Mouse (Mus musculus): ENCODE results near the gene Gm20509.
"Not testable (repeated sequence)": the region's sequence is repeated elsewhere in the genome, so short reads cannot be mapped to it uniquely, and the experiment has no call there.

Gene Gm20509

GRCm38 (mm10) chr9:73103159-73103879 is 1.0 kb downstream of the Gm20509 start:
- DNase-seq, result peak; percentile 47

GRCm38 (mm10) chr9:73103880-73104198 is 1.6 kb downstream of the Gm20509 start:
- DNase-seq, result no peak

GRCm38 (mm10) chr9:73105141-73105540 is 2.9 kb downstream of the Gm20509 start:
- DNase-seq, result no peak

GRCm38 (mm10) chr9:73105771-73106170 is 3.5 kb downstream of the Gm20509 start:
- DNase-seq, result no peak

- peak; percentile 79 for DNase-seq
Measured at GRCm38 (mm10) chr9:73112919-73113906, 10.9 kb downstream of the Gm20509 start, which contains the start of gene Rsl24d1. Gene Rsl24d1 (plus strand): TSS chr9:73113426.

DNA sequence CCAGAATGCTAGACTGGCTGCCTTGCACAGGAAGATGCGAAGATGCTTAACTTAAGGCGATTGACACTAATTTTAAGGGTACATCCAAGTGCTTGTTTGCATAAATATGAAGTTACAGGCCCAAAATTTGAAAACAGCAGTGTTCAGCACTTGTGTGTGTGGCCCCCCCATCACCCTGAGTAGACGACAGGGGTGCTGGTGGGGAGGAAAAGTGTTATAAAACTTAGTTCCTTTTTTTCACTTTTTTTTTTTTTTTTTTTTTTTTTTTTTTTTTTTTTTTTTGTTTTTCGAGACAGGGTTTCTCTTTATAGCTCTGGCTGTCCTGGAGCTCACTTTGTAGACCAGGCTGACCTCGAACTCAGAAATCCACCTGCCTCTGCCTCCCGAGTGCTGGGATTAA is 14.4 kb downstream of the Gm20509 start:
- not testable (repeated sequence) for DNase-seq

DNA sequence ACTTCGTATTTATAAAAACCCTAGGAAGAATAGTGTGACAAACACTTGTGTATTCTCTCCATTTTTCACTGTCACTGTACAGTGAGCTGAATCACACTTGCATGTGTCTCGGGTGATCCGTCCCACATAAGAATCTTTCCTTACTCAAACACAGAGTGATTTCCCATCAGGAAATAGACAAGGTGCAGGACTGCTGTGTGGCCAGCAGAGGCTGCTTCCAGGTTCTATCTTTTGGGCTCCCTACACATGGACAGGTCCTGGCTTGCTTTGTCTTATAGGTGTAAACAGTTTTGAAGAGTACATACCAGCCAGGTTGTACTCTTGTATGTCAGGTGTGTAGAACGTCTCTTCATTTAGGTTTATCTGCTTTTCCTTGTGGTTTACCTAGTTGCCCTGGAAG is 15.7 kb downstream of the Gm20509 start:
- DNase-seq, result no peak

DNA sequence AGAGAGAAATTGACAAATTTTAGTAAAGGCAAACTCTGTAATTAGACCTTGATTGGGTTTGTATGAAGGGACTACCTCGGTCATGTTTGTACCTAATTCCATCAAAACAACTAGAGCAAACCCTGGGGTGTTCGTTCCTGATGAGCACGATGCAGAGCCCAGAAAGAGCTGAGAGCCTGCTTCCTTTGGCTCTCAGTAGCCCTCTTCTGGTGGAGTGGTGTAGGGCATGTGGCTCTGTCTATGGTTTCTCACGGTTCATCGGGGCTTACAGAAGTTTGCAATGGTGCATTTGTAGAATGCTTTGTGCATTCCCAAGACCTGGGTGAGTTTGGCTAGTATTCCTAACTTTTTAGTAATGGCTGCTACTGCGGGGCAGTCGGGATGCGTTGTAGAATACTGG is 19.5 kb downstream of the Gm20509 start:
- no peak for DNase-seq

GRCm38 (mm10) chr9:73125043-73125570 is 22.8 kb downstream of the Gm20509 start:
- DNase-seq, result no peak

GRCm38 (mm10) chr9:73127457-73127856 is 25.2 kb downstream of the Gm20509 start:
- no peak for DNase-seq

- no peak for DNase-seq
Measured at GRCm38 (mm10) chr9:73129875-73130274, 27.6 kb downstream of the Gm20509 start.

DNA sequence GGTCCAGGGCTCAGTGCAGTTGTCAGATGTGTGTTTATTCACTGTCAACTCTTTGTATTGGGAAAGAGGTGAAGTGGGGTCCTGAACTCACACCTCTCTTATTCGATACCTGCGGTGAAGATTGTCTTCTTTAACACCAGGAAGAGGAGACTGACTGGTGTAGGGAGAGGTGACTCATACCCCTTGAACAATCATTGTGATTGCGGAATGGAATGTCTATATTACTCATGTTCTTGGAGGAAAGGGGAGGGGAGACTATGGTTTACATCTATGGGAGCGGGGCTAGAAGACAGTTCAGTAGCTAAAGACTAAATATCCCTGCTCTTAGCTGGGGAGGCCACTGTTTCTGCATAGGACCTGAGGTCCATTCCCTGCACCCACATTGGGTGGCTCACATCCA is 28.3 kb downstream of the Gm20509 start:
- no peak for DNase-seq

GRCm38 (mm10) chr9:73137341-73137886 is 35.1 kb downstream of the Gm20509 start:
- DNase-seq, result no peak

DNA sequence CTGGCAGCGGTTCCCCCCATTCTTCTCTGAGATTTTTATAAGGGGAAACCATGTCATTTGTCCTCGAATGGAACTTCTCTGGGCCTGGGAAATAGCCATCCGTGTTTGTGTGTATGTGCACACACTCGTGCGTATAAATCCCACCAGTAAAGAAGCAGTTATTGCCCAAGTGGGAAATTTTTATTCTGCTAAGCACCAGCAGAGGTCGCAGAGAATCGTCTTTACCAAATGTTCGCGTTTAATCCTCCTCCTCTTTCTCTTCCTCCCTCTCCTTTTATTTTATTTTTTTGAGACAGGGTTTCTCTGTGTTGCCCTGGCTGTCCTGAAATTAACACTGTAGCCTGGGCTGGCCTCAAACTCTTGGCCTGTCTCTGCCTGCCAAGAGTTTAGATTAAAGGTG is 52.1 kb downstream of the Gm20509 start:
- no peak for DNase-seq

- DNase-seq, result no peak
Measured at GRCm38 (mm10) chr9:73157968-73158367, 55.7 kb downstream of the Gm20509 start.

DNA sequence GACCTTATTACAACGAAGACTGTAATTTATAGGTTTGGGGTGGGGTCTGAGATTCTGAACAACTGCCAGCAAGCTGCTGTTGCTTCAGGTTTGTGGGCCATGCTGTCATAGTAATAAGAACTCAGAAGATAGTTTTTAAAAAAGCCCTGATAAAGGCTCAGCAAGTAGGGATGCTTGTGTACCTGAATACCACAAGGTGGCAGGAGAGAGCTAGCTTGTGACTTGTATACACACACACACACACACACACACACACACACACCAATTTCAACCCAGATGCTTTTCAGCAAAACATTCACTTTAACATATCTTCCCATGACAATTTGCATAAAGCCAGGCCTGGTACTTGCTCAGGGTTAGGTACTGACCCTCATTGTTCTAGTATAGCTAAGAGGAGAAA is 57.0 kb downstream of the Gm20509 start:
- peak; percentile 36 for DNase-seq

GRCm38 (mm10) chr9:73162571-73163333 is 60.5 kb downstream of the Gm20509 start:
- DNase-seq, result peak; percentile 88

- peak; percentile 44 for DNase-seq
Measured at GRCm38 (mm10) chr9:73165631-73166030, 63.4 kb downstream of the Gm20509 start.

Data from cerebellum, adult 8-10 months (tissue).